Mouse (Mus musculus) naive thymus-derived CD4-positive, alpha-beta T cell, adult 5 months (primary cell): ENCODE data around the gene Rhpn2. TPM values are rescaled to one million over a fixed set of nuclear protein-coding genes. Genes with fewer than 3 reads are reported as not detected.

ENCODE experiments used
- polyA plus RNA-seq: library from polyadenylated mRNA; unstranded; fragments of 100-300 nt; shearing (Covaris generic); gene quantifications from one replicate; pipeline ENCODE4 v1.2.1, GENCODE M21; 2017

Rhpn2 gene
- polyA plus RNA-seq = 0.29 TPM

DNA sequence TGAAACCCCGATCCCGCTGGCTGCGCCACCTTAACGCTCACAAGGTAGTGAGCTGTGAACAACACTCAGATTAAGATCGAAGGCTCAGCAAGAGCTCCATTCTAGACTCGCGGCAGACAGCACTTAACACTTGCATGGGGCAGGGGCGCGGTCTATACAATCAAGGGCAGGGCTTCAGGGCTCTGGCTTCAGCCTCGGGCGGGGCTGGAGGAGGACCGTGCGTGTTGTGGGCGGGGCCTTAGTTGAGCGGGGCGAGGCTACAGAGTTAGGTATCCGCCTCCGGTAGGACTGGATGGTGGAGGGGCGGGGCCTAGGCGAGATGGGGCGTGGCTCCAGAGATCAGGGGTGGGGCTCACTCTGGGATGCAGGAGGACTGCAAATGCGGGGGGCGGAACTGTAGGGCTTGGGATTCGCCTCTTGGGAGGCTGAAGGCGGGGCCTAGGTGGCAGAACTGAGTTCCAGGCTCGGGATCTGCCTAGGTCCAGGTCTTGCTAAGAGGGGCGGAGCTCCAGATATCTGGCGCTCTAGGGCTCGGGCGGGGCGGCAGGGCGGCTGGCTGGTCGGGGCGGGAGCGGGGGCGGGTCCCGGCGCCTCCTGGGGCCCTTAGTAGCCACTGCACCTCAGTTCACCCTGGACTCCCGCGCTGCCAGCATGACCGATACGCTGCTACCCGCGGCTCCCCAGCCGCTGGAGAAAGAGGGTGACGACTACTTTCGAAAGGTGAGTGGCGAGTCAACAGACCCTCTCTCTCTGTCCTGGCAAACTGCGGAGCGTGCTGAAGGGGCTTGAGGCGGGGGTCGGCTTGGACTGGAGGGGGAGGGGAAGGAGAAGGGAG lies at the start of gene Rhpn2:
TSS of gene Rhpn2 (plus strand) at position 479 of the 835 bp plus-strand sequence.

DNA sequence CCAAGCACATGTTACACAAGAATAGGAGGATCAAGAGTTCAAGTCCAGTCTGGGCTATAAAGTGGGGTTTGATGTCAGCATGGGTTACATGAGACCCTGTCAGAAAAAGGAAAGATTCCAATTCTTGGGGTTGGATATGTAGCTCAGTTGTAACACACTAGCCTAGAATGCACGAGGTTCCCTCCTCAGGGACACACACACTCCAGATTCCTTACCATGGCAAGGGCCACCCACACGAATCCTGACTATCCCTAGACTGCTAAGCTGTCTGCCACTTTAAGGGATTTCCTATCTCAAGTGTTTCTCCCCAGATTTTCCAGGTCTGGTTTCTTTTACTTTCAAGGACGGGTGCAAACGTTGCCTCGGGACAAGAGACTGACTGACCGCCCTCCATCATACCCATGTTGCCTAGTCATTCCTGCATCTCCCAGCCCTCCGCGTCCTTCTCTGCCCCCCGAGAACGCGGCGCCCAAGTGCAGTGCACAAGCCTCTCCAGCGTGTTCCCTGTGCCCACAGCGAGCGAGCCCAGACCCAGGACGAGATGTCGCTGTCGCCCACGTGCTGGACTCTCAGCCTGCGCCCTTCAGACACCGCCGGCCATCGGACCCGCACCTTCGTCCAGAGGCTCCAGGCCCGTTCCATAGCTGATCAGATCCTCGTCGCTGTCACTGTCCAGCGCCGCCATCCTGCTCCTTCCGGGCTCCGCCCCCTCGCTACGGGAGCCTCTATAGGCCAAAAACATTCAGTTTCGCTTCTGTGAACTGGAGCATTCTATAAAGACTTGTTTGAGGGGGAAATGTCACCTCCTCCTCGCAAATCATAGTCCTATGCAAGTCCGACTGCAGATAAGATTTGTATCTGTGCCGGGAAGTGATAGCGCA lies 16.0 kb upstream of the Rhpn2 start, which contains the start of gene Gpatch1:
TSS of gene Gpatch1 (minus strand) at position 712 of the 881 bp plus-strand sequence.

GRCm38 (mm10) chr7:35396542-35397168 lies 62.7 kb downstream of the Rhpn2 start, which contains the start of the genes Faap24 and Cep89:
Gene Faap24, minus strand, starts transcription at chr7:35396836.
Gene Cep89, plus strand, starts transcription at chr7:35397035.

Other genes starting within 250 kb of the Rhpn2 start
- not detected for gene Cebpa, start 214.9 kb upstream of the Rhpn2 start, polyA plus RNA-seq
- not detected for gene Slc7a10, start 147.8 kb upstream of the Rhpn2 start, polyA plus RNA-seq
- not detected for gene Lrp3, start 118.7 kb upstream of the Rhpn2 start, polyA plus RNA-seq
- 10.6 TPM for gene Gpatch1, start 15.7 kb upstream of the Rhpn2 start, polyA plus RNA-seq
- 14.0 TPM for gene Faap24, start 62.7 kb downstream of the Rhpn2 start, polyA plus RNA-seq
- gene Cep89, start 62.9 kb downstream of the Rhpn2 start, polyA plus RNA-seq = 11.7 TPM
- gene Slc7a9, start 114.6 kb downstream of the Rhpn2 start, polyA plus RNA-seq = not detected
- gene Tdrd12, start 203.6 kb downstream of the Rhpn2 start, polyA plus RNA-seq = not detected
- 20.7 TPM for gene Nudt19, start 222.1 kb downstream of the Rhpn2 start, polyA plus RNA-seq